In genomic region chr14:104463631-104464250, GRCm38 (mm10) we compare ENCODE assay signal across 21 mouse cellular contexts. TPM values are rescaled to one million over a fixed set of nuclear protein-coding genes. Genes with fewer than 3 reads are reported as not detected.
DNase-seq lines count a peak whose midpoint lies in the region; ATAC-seq and TF ChIP-seq lines count a peak whose summit lies in the region.
"Had no signal": no experiment of that assay in that cellular context is flagged by ENCODE, and none has a peak within 500 bp of the region (broad histone marks: within the 10 kb centered on the region; RNA-seq: fewer than 3 reads in every experiment).

No protein-coding gene starts in this region.

- H3K4me1 ChIP-seq in hindbrain, embryonic 11.5 days (replicated peaks; ENCODE audit: control insufficient read depth, insufficient read depth, low read length), result peaks cover 4% of the 10 kb centered on the region
- peaks cover 8% of the 10 kb centered on the region for H3K4me1 ChIP-seq in hindbrain, postnatal 0 days (ENCODE audit: insufficient read depth, low read length)
- peaks cover 39% of the 10 kb centered on the region for H3K4me1 ChIP-seq in hindbrain, embryonic 15.5 days (replicated peaks)
- H3K4me1 ChIP-seq in midbrain, embryonic 16.5 days (ENCODE audit: control insufficient read depth, insufficient read depth, low read length), result peaks cover 23% of the 10 kb centered on the region
- H3K4me1 ChIP-seq in neural tube, embryonic 15.5 days, result peaks cover 41% of the 10 kb centered on the region

- peaks cover 64% of the 10 kb centered on the region for H3K27me3 ChIP-seq in hindbrain, embryonic 11.5 days (ENCODE audit: control insufficient read depth, insufficient read depth, low read length)
- peaks cover 66% of the 10 kb centered on the region for H3K27me3 ChIP-seq in hindbrain, postnatal 0 days (ENCODE audit: insufficient read depth, low read length)
- peaks cover 63% of the 10 kb centered on the region for H3K27me3 ChIP-seq in hindbrain, embryonic 15.5 days
- H3K27me3 ChIP-seq in midbrain, embryonic 16.5 days (ENCODE audit: control insufficient read depth, insufficient read depth, low read depth, low read length), result peaks cover 23% of the 10 kb centered on the region
- H3K27me3 ChIP-seq in neural tube, embryonic 15.5 days (replicated peaks), result peaks cover 55% of the 10 kb centered on the region

- no peaks in the 10 kb centered on the region for H3K36me3 ChIP-seq in hindbrain, embryonic 11.5 days (ENCODE audit: control insufficient read depth, insufficient read depth, low read length)
- H3K36me3 ChIP-seq in hindbrain, postnatal 0 days (ENCODE audit: insufficient read depth, low read length), result no peaks in the 10 kb centered on the region
- no peaks in the 10 kb centered on the region for H3K36me3 ChIP-seq in hindbrain, embryonic 15.5 days
- H3K36me3 ChIP-seq in midbrain, embryonic 16.5 days (ENCODE audit: control insufficient read depth, insufficient read depth, low read length), result no peaks in the 10 kb centered on the region
- H3K36me3 ChIP-seq in neural tube, embryonic 15.5 days, result no peaks in the 10 kb centered on the region
- H3K36me3 ChIP-seq: embryonic facial prominence, embryonic 13.5 days; heart, embryonic 13.5 days; limb, embryonic 15.5 days; liver, embryonic 15.5 days had no signal

- intact Hi-C loops in left cerebral cortex, postnatal 14 days (cut with DNase I), result loop anchor here (10.0 kb wide), 1 partner anchor 749 kb away; no protein-coding TSS in a partner anchor

- DNase-seq in hindbrain, embryonic 11.5 days (ENCODE audit: low spot score), result peak; percentile 37
- no peak for DNase-seq in hindbrain, postnatal 0 days (ENCODE audit: low spot score)
- DNase-seq in left cerebral cortex, postnatal 14 days (ENCODE audit: low spot score in 2 of 2), result no peak
- DNase-seq in natural killer cell, adult 2 months (ENCODE audit: low spot score in 2 of 2), result no peak
- DNase-seq: cerebellum, adult 8-10 months; gastrocnemius, adult 2 months; right cerebral cortex, postnatal 4 days; thymus, postnatal 14 days had no signal

- H3K27ac ChIP-seq in hindbrain, embryonic 11.5 days (ENCODE audit: low read depth, low read length), result no peak overlapping the region
- no peak overlapping the region for H3K27ac ChIP-seq in hindbrain, postnatal 0 days
- no peak overlapping the region for H3K27ac ChIP-seq in hindbrain, embryonic 15.5 days (replicated peaks)
- H3K27ac ChIP-seq in midbrain, embryonic 16.5 days (ENCODE audit: low read length), result no peak overlapping the region
- no peak overlapping the region for H3K27ac ChIP-seq in neural tube, embryonic 15.5 days (replicated peaks)
- H3K27ac ChIP-seq: embryonic facial prominence, embryonic 13.5 days; gastrocnemius, adult 2 months; heart, embryonic 13.5 days; limb, embryonic 15.5 days; liver, embryonic 15.5 days; macrophage had no signal

- no peak for ATAC-seq in hindbrain, embryonic 11.5 days (ENCODE audit: low FRiP score)
- ATAC-seq in hindbrain, postnatal 0 days, result no peak
- ATAC-seq in hindbrain, embryonic 15.5 days (ENCODE audit: low FRiP score, low read depth), result no peak
- ATAC-seq in midbrain, embryonic 16.5 days, result no peak
- no peak for ATAC-seq in neural tube, embryonic 15.5 days (ENCODE audit: low FRiP score)
- ATAC-seq: forebrain, embryonic 16.5 days; intestine, embryonic 16.5 days had no signal

- H3K4me2 ChIP-seq in hindbrain, embryonic 11.5 days (replicated peaks; ENCODE audit: low read depth, low read length), result no peak overlapping the region
- H3K4me2 ChIP-seq in hindbrain, postnatal 0 days (ENCODE audit: low read depth, low read length), result no peak overlapping the region
- H3K4me2 ChIP-seq in hindbrain, embryonic 15.5 days, result 0 out of 2 replicates have a peak overlapping the region, but pooled peaks have one; percentile 2
- H3K4me2 ChIP-seq in midbrain, embryonic 16.5 days (ENCODE audit: low read length), result peak overlapping the region; percentile 26; the same call in 1 of the 2 replicates
- H3K4me2 ChIP-seq in neural tube, embryonic 15.5 days, result peak overlapping the region; percentile 20; the same call in 1 of the 2 replicates
- H3K4me2 ChIP-seq: embryonic facial prominence, embryonic 13.5 days; heart, embryonic 13.5 days; limb, embryonic 15.5 days; liver, embryonic 15.5 days had no signal

- H3K9ac ChIP-seq in hindbrain, embryonic 11.5 days (ENCODE audit: low read depth, low read length), result no peak overlapping the region
- H3K9ac ChIP-seq in hindbrain, postnatal 0 days (replicated peaks; ENCODE audit: low read length), result no peak overlapping the region
- H3K9ac ChIP-seq in hindbrain, embryonic 15.5 days, result no peak overlapping the region
- no peak overlapping the region for H3K9ac ChIP-seq in midbrain, embryonic 16.5 days (ENCODE audit: low read depth, low read length)
- H3K9ac ChIP-seq in neural tube, embryonic 15.5 days (replicated peaks), result no peak overlapping the region
- H3K9ac ChIP-seq: embryonic facial prominence, embryonic 13.5 days; heart, embryonic 13.5 days; limb, embryonic 15.5 days; liver, embryonic 15.5 days had no signal

- H3K9me3 ChIP-seq in hindbrain, embryonic 11.5 days (ENCODE audit: control insufficient read depth, low read length), result no peaks in the 10 kb centered on the region
- no peaks in the 10 kb centered on the region for H3K9me3 ChIP-seq in hindbrain, postnatal 0 days (ENCODE audit: low read length)
- no peaks in the 10 kb centered on the region for H3K9me3 ChIP-seq in hindbrain, embryonic 15.5 days
- H3K9me3 ChIP-seq in midbrain, embryonic 16.5 days (replicated peaks; ENCODE audit: control insufficient read depth, low read length, poor library complexity, severe bottlenecking), result no peaks in the 10 kb centered on the region
- no peaks in the 10 kb centered on the region for H3K9me3 ChIP-seq in neural tube, embryonic 15.5 days (replicated peaks)
- H3K9me3 ChIP-seq: embryonic facial prominence, embryonic 13.5 days; heart, embryonic 13.5 days; limb, embryonic 15.5 days; liver, embryonic 15.5 days had no signal

- no peak overlapping the region for H3K4me3 ChIP-seq in hindbrain, embryonic 11.5 days (ENCODE audit: low read depth, low read length)
- H3K4me3 ChIP-seq in hindbrain, postnatal 0 days (ENCODE audit: low read length), result no peak overlapping the region
- 0 out of 2 replicates have a peak overlapping the region, but pooled peaks have one; percentile 13 for H3K4me3 ChIP-seq in hindbrain, embryonic 15.5 days
- peak overlapping the region; percentile 9 for H3K4me3 ChIP-seq in midbrain, embryonic 16.5 days (ENCODE audit: low read depth, low read length)
- H3K4me3 ChIP-seq in neural tube, embryonic 15.5 days (replicated peaks), result peak overlapping the region; percentile 18; the same call in 1 of the 2 replicates
- H3K4me3 ChIP-seq: embryonic facial prominence, embryonic 13.5 days; gastrocnemius, adult 2 months; heart, embryonic 13.5 days; limb, embryonic 15.5 days; liver, embryonic 15.5 days had no signal

- TF ChIP-seq CTCF in hindbrain, postnatal 0 days (IDR thresholded peaks at IDR 0.05; ENCODE audit: low read depth), result no peak

- WGBS in hindbrain, embryonic 11.5 days, result 2% methylated on average over 5 of the region's 5 CpGs
- 17% methylated on average over 5 of the region's 5 CpGs for WGBS in hindbrain, postnatal 0 days
- 13% methylated on average over 5 of the region's 5 CpGs for WGBS in hindbrain, embryonic 15.5 days
- WGBS in midbrain, embryonic 16.5 days, result 6% methylated on average over 5 of the region's 5 CpGs
- WGBS in neural tube, embryonic 15.5 days, result 7% methylated on average over 5 of the region's 5 CpGs

RNA-seq across cellular contexts. Expression of gene Pou4f1, which starts 4.1 kb away (rescaled TPM):
- polyA plus RNA-seq in hindbrain, embryonic 11.5 days (2014; fragmentation: Nextera tagmentation; extraction: Ambion mirVana), result 56.5 and 71.1 TPM in 2 replicates
- 7.7 and 8.0 TPM in 2 replicates for total RNA-seq in hindbrain, postnatal 0 days (2014; rRNA removed)
- polyA plus RNA-seq in hindbrain, postnatal 0 days (2015; fragmentation: Nextera tagmentation; extraction: Ambion mirVana), result 19.0 and 21.8 TPM in 2 replicates
- polyA plus RNA-seq in hindbrain, embryonic 15.5 days (2015; fragmentation: Nextera tagmentation; extraction: Ambion mirVana), result 42.7 and 59.3 TPM in 2 replicates
- polyA plus RNA-seq in midbrain, embryonic 16.5 days (2015; fragmentation: Nextera tagmentation; extraction: Ambion mirVana), result 63.1 and 75.6 TPM in 2 replicates
- polyA plus RNA-seq in neural tube, embryonic 15.5 days (2015; fragmentation: Nextera tagmentation; extraction: Ambion mirVana), result 58.7 and 73.4 TPM in 2 replicates
- under 1 TPM in 1 of 2 experiments, not detected in 1; 0.11 TPM for total RNA-seq in left cerebral cortex, postnatal 14 days (2021)
- total RNA-seq: heart, postnatal 25 days; layer of hippocampus, adult 18-20 months; left cerebral cortex, postnatal 36 days had no signal
- polyA plus RNA-seq: macrophage had no signal

RNA-seq across cellular contexts. Expression of gene Rnf219, which starts 58.7 kb away (rescaled TPM):
- polyA plus RNA-seq in hindbrain, embryonic 11.5 days (2014; fragmentation: Nextera tagmentation; extraction: Ambion mirVana), result 39.5 and 44.0 TPM in 2 replicates
- total RNA-seq in hindbrain, postnatal 0 days (2014; rRNA removed), result 6.9 and 11.0 TPM in 2 replicates
- 21.4 and 27.7 TPM in 2 replicates for polyA plus RNA-seq in hindbrain, postnatal 0 days (2015; fragmentation: Nextera tagmentation; extraction: Ambion mirVana)
- polyA plus RNA-seq in hindbrain, embryonic 15.5 days (2015; fragmentation: Nextera tagmentation; extraction: Ambion mirVana), result 22.8 and 32.2 TPM in 2 replicates
- polyA plus RNA-seq in midbrain, embryonic 16.5 days (2015; fragmentation: Nextera tagmentation; extraction: Ambion mirVana), result 28.5 and 31.4 TPM in 2 replicates
- 30.7 and 32.3 TPM in 2 replicates for polyA plus RNA-seq in neural tube, embryonic 15.5 days (2015; fragmentation: Nextera tagmentation; extraction: Ambion mirVana)
- total RNA-seq in left cerebral cortex, postnatal 14 days (2021), result 10 to 100 TPM; 12.1 to 18.6 TPM

Comparison
In these comparisons a context has a peak if more than half of its experiments do, and no peak if none do; other contexts are left out.
1. H3K4me2 ChIP-seq: peak in hindbrain, embryonic 15.5 days (single experiment), midbrain, embryonic 16.5 days (single experiment) and neural tube, embryonic 15.5 days (single experiment); none in hindbrain, embryonic 11.5 days (single experiment) and hindbrain, postnatal 0 days (single experiment).
2. H3K4me3 ChIP-seq: peak in hindbrain, embryonic 15.5 days (single experiment), midbrain, embryonic 16.5 days (single experiment) and neural tube, embryonic 15.5 days (single experiment); none in hindbrain, embryonic 11.5 days (single experiment) and hindbrain, postnatal 0 days (single experiment).